Mouse (Mus musculus): ENCODE measurements around the gene Tmbim1. TPM values are rescaled to one million over a fixed set of nuclear protein-coding genes. Genes with fewer than 3 reads are reported as not detected.

Tmbim1 gene
- total and polyA plus RNA-seq, 3 experiments = 18.7 to 110 (median 19.7) TPM

GRCm38 (mm10) chr1:74255704-74256345 lies 49.6 kb downstream of the Tmbim1 start:
- TF ChIP-seq POLR2AphosphoS5 (IDR thresholded peaks at IDR 0.05; ENCODE audit: insufficient replicate concordance, low read depth, low read length) = no peak
- TF ChIP-seq CTCF (IDR thresholded peaks at IDR 0.05; ENCODE audit: low read depth, low read length) = no peak
- no peak for TF ChIP-seq GATA2 (IDR thresholded peaks at IDR 0.05; ENCODE audit: borderline replicate concordance, low read depth, low read length)
- TF ChIP-seq TAL1 (conservative IDR thresholded peaks at IDR 0.05; ENCODE audit: low read depth, low read length) = no peak
- TF ChIP-seq GATA1 (IDR thresholded peaks at IDR 0.05; ENCODE audit: borderline replicate concordance, low read length) = no peak
- H3K36me3 ChIP-seq (replicated peaks) = peaks cover 94% of the 10 kb centered on the region
- no peaks in the 10 kb centered on the region for H3K9me3 ChIP-seq (replicated peaks)
- no peak for DNase-seq (ENCODE audit: low spot score)
- H3K4me3 ChIP-seq (ENCODE audit: low read depth, low read length) = no peak overlapping the region
- no peaks in the 10 kb centered on the region for H3K27me3 ChIP-seq (ENCODE audit: insufficient read depth, low read length)
- ATAC-seq (ENCODE audit: extremely low read depth, insufficient number of reproducible peaks, low FRiP score, poor library complexity, severe bottlenecking) = no peak
- H3K4me1 ChIP-seq (ENCODE audit: insufficient read depth, low read depth, low read length) = peaks cover 5% of the 10 kb centered on the region; the same call in 1 of the 2 replicates

- no peak for ATAC-seq (ENCODE audit: extremely low read depth, insufficient number of reproducible peaks, low FRiP score, poor library complexity, severe bottlenecking)
- Histone ChIP-seq H3K4me1 (ENCODE audit: insufficient read depth, low read depth, low read length) (peaks cover 26% of the 10 kb centered on the region), H3K36me3 (replicated peaks) (peaks cover 94% of the 10 kb centered on the region), H3K4me3 (ENCODE audit: low read depth, low read length) (no peak overlapping the region), H3K27me3 (ENCODE audit: insufficient read depth, low read length) (no peaks in the 10 kb centered on the region), H3K9me3 (replicated peaks) (no peaks in the 10 kb centered on the region)
- TF ChIP-seq CTCF (IDR thresholded peaks at IDR 0.05; ENCODE audit: low read depth, low read length) = no peak
- TF ChIP-seq GATA1 (IDR thresholded peaks at IDR 0.05; ENCODE audit: borderline replicate concordance, low read length) = no peak
- no peak for TF ChIP-seq POLR2AphosphoS5 (IDR thresholded peaks at IDR 0.05; ENCODE audit: insufficient replicate concordance, low read depth, low read length)
- no peak for TF ChIP-seq TAL1 (conservative IDR thresholded peaks at IDR 0.05; ENCODE audit: low read depth, low read length)
- TF ChIP-seq GATA2 (IDR thresholded peaks at IDR 0.05; ENCODE audit: borderline replicate concordance, low read depth, low read length) = no peak
- DNase-seq (ENCODE audit: low spot score) = no peak
Measured at GRCm38 (mm10) chr1:74250096-74250495, 55.3 kb downstream of the Tmbim1 start.

- Histone ChIP-seq H3K4me3 (ENCODE audit: low read depth, low read length) (0 out of 2 replicates have a peak overlapping the region, but pooled peaks have one; percentile 11), H3K4me1 (ENCODE audit: insufficient read depth, low read depth, low read length) (peaks cover 31% of the 10 kb centered on the region), H3K27me3 (ENCODE audit: insufficient read depth, low read length) (no peaks in the 10 kb centered on the region), H3K9me3 (replicated peaks) (no peaks in the 10 kb centered on the region), H3K36me3 (replicated peaks) (peaks cover 94% of the 10 kb centered on the region)
- TF ChIP-seq CTCF (IDR thresholded peaks at IDR 0.05; ENCODE audit: low read depth, low read length) = no peak
- TF ChIP-seq GATA1 (IDR thresholded peaks at IDR 0.05; ENCODE audit: borderline replicate concordance, low read length) = no peak
- no peak for TF ChIP-seq TAL1 (conservative IDR thresholded peaks at IDR 0.05; ENCODE audit: low read depth, low read length)
- no peak for TF ChIP-seq POLR2AphosphoS5 (IDR thresholded peaks at IDR 0.05; ENCODE audit: insufficient replicate concordance, low read depth, low read length)
- no peak for TF ChIP-seq GATA2 (IDR thresholded peaks at IDR 0.05; ENCODE audit: borderline replicate concordance, low read depth, low read length)
- ATAC-seq (ENCODE audit: extremely low read depth, insufficient number of reproducible peaks, low FRiP score, poor library complexity, severe bottlenecking) (no peak), DNase-seq (ENCODE audit: low spot score) (no peak)
Measured at GRCm38 (mm10) chr1:74249331-74249980, 56.0 kb downstream of the Tmbim1 start.

GRCm38 (mm10) chr1:74248799-74249198 lies 56.6 kb downstream of the Tmbim1 start:
- DNase-seq (ENCODE audit: low spot score) = peak; percentile 34
- H3K4me1 ChIP-seq (ENCODE audit: insufficient read depth, low read depth, low read length) = peaks cover 37% of the 10 kb centered on the region
- peak; percentile 69 for ATAC-seq (ENCODE audit: extremely low read depth, insufficient number of reproducible peaks, low FRiP score, poor library complexity, severe bottlenecking)

GRCm38 (mm10) chr1:74245525-74245924 lies 59.9 kb downstream of the Tmbim1 start:
- Histone ChIP-seq H3K36me3 (replicated peaks) (peaks cover 90% of the 10 kb centered on the region), H3K4me1 (ENCODE audit: insufficient read depth, low read depth, low read length) (peaks cover 66% of the 10 kb centered on the region)
- TF ChIP-seq CTCF (IDR thresholded peaks at IDR 0.05; ENCODE audit: low read depth, low read length) (no peak), GATA1 (IDR thresholded peaks at IDR 0.05; ENCODE audit: borderline replicate concordance, low read length) (no peak), POLR2AphosphoS5 (IDR thresholded peaks at IDR 0.05; ENCODE audit: insufficient replicate concordance, low read depth, low read length) (no peak)

More at GRCm38 (mm10) chr1:74248799-74249198, 56.6 kb downstream of the Tmbim1 start:
- Histone ChIP-seq H3K36me3 (replicated peaks) (peaks cover 94% of the 10 kb centered on the region), H3K27me3 (ENCODE audit: insufficient read depth, low read length) (no peaks in the 10 kb centered on the region), H3K9me3 (replicated peaks) (no peaks in the 10 kb centered on the region), H3K4me3 (ENCODE audit: low read depth, low read length) (no peak overlapping the region)
- TF ChIP-seq POLR2AphosphoS5 (IDR thresholded peaks at IDR 0.05; ENCODE audit: insufficient replicate concordance, low read depth, low read length) = no peak
- no peak for TF ChIP-seq CTCF (IDR thresholded peaks at IDR 0.05; ENCODE audit: low read depth, low read length)
- TF ChIP-seq GATA1 (IDR thresholded peaks at IDR 0.05; ENCODE audit: borderline replicate concordance, low read length) = no peak
- TF ChIP-seq GATA2 (IDR thresholded peaks at IDR 0.05; ENCODE audit: borderline replicate concordance, low read depth, low read length) = no peak

GRCm38 (mm10) chr1:74240832-74241231 lies 64.6 kb downstream of the Tmbim1 start:
- TF ChIP-seq POLR2AphosphoS5 (IDR thresholded peaks at IDR 0.05; ENCODE audit: insufficient replicate concordance, low read depth, low read length) = no peak
- TF ChIP-seq TAL1 (conservative IDR thresholded peaks at IDR 0.05; ENCODE audit: low read depth, low read length) = no peak
- no peak for TF ChIP-seq CTCF (IDR thresholded peaks at IDR 0.05; ENCODE audit: low read depth, low read length)
- no peak for TF ChIP-seq GATA2 (IDR thresholded peaks at IDR 0.05; ENCODE audit: borderline replicate concordance, low read depth, low read length)
- TF ChIP-seq GATA1 (IDR thresholded peaks at IDR 0.05; ENCODE audit: borderline replicate concordance, low read length) = no peak
- Histone ChIP-seq H3K9me3 (replicated peaks) (no peaks in the 10 kb centered on the region), H3K36me3 (replicated peaks) (peaks cover 63% of the 10 kb centered on the region), H3K4me3 (ENCODE audit: low read depth, low read length) (peak overlapping the region; percentile 21; the same call in 1 of the 2 replicates), H3K4me1 (ENCODE audit: insufficient read depth, low read depth, low read length) (peaks cover 76% of the 10 kb centered on the region), H3K27me3 (ENCODE audit: insufficient read depth, low read length) (no peaks in the 10 kb centered on the region)
- DNase-seq (ENCODE audit: low spot score) (no peak), ATAC-seq (ENCODE audit: extremely low read depth, insufficient number of reproducible peaks, low FRiP score, poor library complexity, severe bottlenecking) (no peak)

More at GRCm38 (mm10) chr1:74245525-74245924, 59.9 kb downstream of the Tmbim1 start:
- no peaks in the 10 kb centered on the region for H3K9me3 ChIP-seq (replicated peaks)
- DNase-seq (ENCODE audit: low spot score) (no peak), ATAC-seq (ENCODE audit: extremely low read depth, insufficient number of reproducible peaks, low FRiP score, poor library complexity, severe bottlenecking) (no peak)
- H3K4me3 ChIP-seq (ENCODE audit: low read depth, low read length) = no peak overlapping the region
- no peaks in the 10 kb centered on the region for H3K27me3 ChIP-seq (ENCODE audit: insufficient read depth, low read length)
